In genomic region chr11:85382055-85382454, GRCm38 (mm10) we compare ENCODE assay signal across 9 mouse cellular contexts. TPM values are rescaled to one million over a fixed set of nuclear protein-coding genes. Genes with fewer than 3 reads are reported as not detected.
DNase-seq lines count a peak whose midpoint lies in the region; ATAC-seq lines count a peak whose summit lies in the region.
"Had no signal": no experiment of that assay in that cellular context is flagged by ENCODE, and none has a peak within 500 bp of the region (broad histone marks: within the 10 kb centered on the region; RNA-seq: fewer than 3 reads in every experiment).

No protein-coding gene starts in this region.

- intact Hi-C loops in left cerebral cortex, postnatal 10 days (cut with DNase I): loop anchor here (5.0 to 10.0 kb wide), 2 partner anchors 460 to 593 kb away; no protein-coding TSS in a partner anchor

- H3K9ac ChIP-seq in midbrain, embryonic 13.5 days (replicated peaks): no peak overlapping the region
- H3K9ac ChIP-seq in forebrain, embryonic 14.5 days (ENCODE audit: low read length): no peak overlapping the region
- H3K9ac ChIP-seq in midbrain, embryonic 14.5 days (replicated peaks; ENCODE audit: low read length): no peak overlapping the region
- H3K9ac ChIP-seq: embryonic facial prominence, embryonic 12.5 days had no signal

- WGBS in midbrain, embryonic 10.5 days: 23% methylated on average over 4 of the region's 4 CpGs
- WGBS in midbrain, embryonic 13.5 days: 20% methylated on average over 4 of the region's 4 CpGs
- WGBS in forebrain, embryonic 14.5 days: 20% methylated on average over 4 of the region's 4 CpGs
- WGBS in midbrain, embryonic 14.5 days: 17% methylated on average over 4 of the region's 4 CpGs

- no peaks in the 10 kb centered on the region for H3K36me3 ChIP-seq in midbrain, embryonic 10.5 days
- no peaks in the 10 kb centered on the region for H3K36me3 ChIP-seq in midbrain, embryonic 13.5 days
- no peaks in the 10 kb centered on the region for H3K36me3 ChIP-seq in forebrain, embryonic 14.5 days (ENCODE audit: control insufficient read depth, insufficient read depth, low read length)
- no peaks in the 10 kb centered on the region for H3K36me3 ChIP-seq in midbrain, embryonic 14.5 days (ENCODE audit: control insufficient read depth, insufficient read depth, low read length)
- H3K36me3 ChIP-seq in splenic B cell, adult 2 months (ENCODE audit: control insufficient read depth, insufficient read depth, low read length, poor library complexity, severe bottlenecking): no peaks in the 10 kb centered on the region
- H3K36me3 ChIP-seq: embryonic facial prominence, embryonic 12.5 days had no signal

- H3K9me3 ChIP-seq in midbrain, embryonic 10.5 days (replicated peaks): no peaks in the 10 kb centered on the region
- H3K9me3 ChIP-seq in midbrain, embryonic 13.5 days: no peaks in the 10 kb centered on the region
- no peaks in the 10 kb centered on the region for H3K9me3 ChIP-seq in forebrain, embryonic 14.5 days (replicated peaks; ENCODE audit: control insufficient read depth, low read length)
- no peaks in the 10 kb centered on the region for H3K9me3 ChIP-seq in midbrain, embryonic 14.5 days (ENCODE audit: control insufficient read depth, low read length)
- H3K9me3 ChIP-seq: embryonic facial prominence, embryonic 12.5 days had no signal

- no peaks in the 10 kb centered on the region for H3K27me3 ChIP-seq in midbrain, embryonic 10.5 days (ENCODE audit: low read depth, poor library complexity, severe bottlenecking)
- H3K27me3 ChIP-seq in midbrain, embryonic 13.5 days: no peaks in the 10 kb centered on the region
- H3K27me3 ChIP-seq in forebrain, embryonic 14.5 days (replicated peaks; ENCODE audit: control insufficient read depth, insufficient read depth, low read length): no peaks in the 10 kb centered on the region
- H3K27me3 ChIP-seq in midbrain, embryonic 14.5 days (ENCODE audit: control insufficient read depth, insufficient read depth, low read length): no peaks in the 10 kb centered on the region
- H3K27me3 ChIP-seq in splenic B cell, adult 2 months (ENCODE audit: control insufficient read depth, insufficient read depth, low read length, poor library complexity, severe bottlenecking): no peaks in the 10 kb centered on the region
- H3K27me3 ChIP-seq: embryonic facial prominence, embryonic 12.5 days had no signal

- DNase-seq in midbrain, embryonic 10.5 days (ENCODE audit: low spot score): peak; percentile 62
- peak; percentile 63 for DNase-seq in c-Kit-positive CD71-positive TER-119-positive erythroid progenitor cells, embryonic 14.5 days (ENCODE audit: low spot score)
- peak; percentile 79 for DNase-seq in forebrain, embryonic 14.5 days (ENCODE audit: low spot score)
- peak; percentile 48 to 62 for DNase-seq in left cerebral cortex, postnatal 10 days (ENCODE audit: extremely low spot score in 1 of 2, low spot score in 2 of 2)
- peak; percentile 84 for DNase-seq in midbrain, embryonic 14.5 days
- peak; percentile 76 for DNase-seq in splenic B cell, adult 2 months (ENCODE audit: low read depth, low spot score)

- no peak overlapping the region for H3K4me3 ChIP-seq in midbrain, embryonic 10.5 days
- no peak overlapping the region for H3K4me3 ChIP-seq in midbrain, embryonic 13.5 days (replicated peaks)
- no peak overlapping the region for H3K4me3 ChIP-seq in forebrain, embryonic 14.5 days (ENCODE audit: low read depth, low read length)
- no peak overlapping the region for H3K4me3 ChIP-seq in midbrain, embryonic 14.5 days (replicated peaks; ENCODE audit: low read depth, low read length)
- H3K4me3 ChIP-seq: embryonic facial prominence, embryonic 12.5 days had no signal

- no peak overlapping the region for H3K4me2 ChIP-seq in midbrain, embryonic 13.5 days (replicated peaks)
- no peak overlapping the region for H3K4me2 ChIP-seq in forebrain, embryonic 14.5 days (ENCODE audit: low read length)
- no peak overlapping the region for H3K4me2 ChIP-seq in midbrain, embryonic 14.5 days (ENCODE audit: low read length)
- H3K4me2 ChIP-seq: embryonic facial prominence, embryonic 12.5 days had no signal

- ATAC-seq in midbrain, embryonic 13.5 days: no peak
- ATAC-seq in forebrain, embryonic 14.5 days: 0 out of 2 replicates have a peak, but pooled peaks have one; percentile 29
- ATAC-seq in hematopoietic stem cell, adult 5-6 weeks (replicated peaks in 1 of 2; ENCODE audit: insufficient read depth in 1 of 2, low FRiP score in 2 of 2, low TSS enrichment in 1 of 2, low read depth in 1 of 2, poor library complexity in 2 of 2, severe bottlenecking in 2 of 2): peak; percentile 87 to 88
- ATAC-seq in midbrain, embryonic 14.5 days (ENCODE audit: low FRiP score, low TSS enrichment): no peak

- H3K27ac ChIP-seq in midbrain, embryonic 10.5 days (replicated peaks): no peak overlapping the region
- no peak overlapping the region for H3K27ac ChIP-seq in midbrain, embryonic 13.5 days
- no peak overlapping the region for H3K27ac ChIP-seq in forebrain, embryonic 14.5 days (ENCODE audit: low read depth, low read length)
- H3K27ac ChIP-seq in midbrain, embryonic 14.5 days (replicated peaks; ENCODE audit: low read depth, low read length): no peak overlapping the region
- H3K27ac ChIP-seq: embryonic facial prominence, embryonic 12.5 days had no signal

- H3K4me1 ChIP-seq in midbrain, embryonic 10.5 days: no peaks in the 10 kb centered on the region
- H3K4me1 ChIP-seq in midbrain, embryonic 13.5 days (replicated peaks): no peaks in the 10 kb centered on the region
- H3K4me1 ChIP-seq in forebrain, embryonic 14.5 days (ENCODE audit: control insufficient read depth, insufficient read depth, low read length): no peaks in the 10 kb centered on the region
- no peaks in the 10 kb centered on the region for H3K4me1 ChIP-seq in midbrain, embryonic 14.5 days (ENCODE audit: control insufficient read depth, insufficient read depth, low read length)
- H3K4me1 ChIP-seq: embryonic facial prominence, embryonic 12.5 days had no signal

RNA-seq across cellular contexts. Expression of gene Bcas3, which starts 29.1 kb away (rescaled TPM):
- 20.2 and 24.2 TPM in 2 replicates for polyA plus RNA-seq in midbrain, embryonic 10.5 days (2016; fragmentation: Nextera tagmentation; extraction: Ambion mirVana)
- polyA plus RNA-seq in midbrain, embryonic 13.5 days (2015; fragmentation: Nextera tagmentation; extraction: Ambion mirVana): 28.5 and 34.8 TPM in 2 replicates
- 27.5 and 30.5 TPM in 2 replicates for polyA plus RNA-seq in forebrain, embryonic 14.5 days (2014; fragmentation: Nextera tagmentation; extraction: Ambion mirVana)
- 18.3 and 19.2 TPM in 2 replicates for total RNA-seq in hematopoietic stem cell, adult 5-6 weeks (2017)
- total RNA-seq in left cerebral cortex, postnatal 10 days (2021): 10 to 100 TPM; 49.2 to 61.1 TPM
- 26.2 and 33.4 TPM in 2 replicates for polyA plus RNA-seq in midbrain, embryonic 14.5 days (2014; fragmentation: Nextera tagmentation; extraction: Ambion mirVana)

Comparison
In these comparisons a context has a peak if more than half of its experiments do, and no peak if none do; other contexts are left out.
1. ATAC-seq: peak in forebrain, embryonic 14.5 days (single experiment) and hematopoietic stem cell, adult 5-6 weeks (2 of 2); none in midbrain, embryonic 13.5 days (single experiment) and midbrain, embryonic 14.5 days (single experiment).
2. Peak in every context shown above with its lines, with median percentiles within 50 percentile points of each other: DNase-seq.